Mouse (Mus musculus) lung, embryonic 14.5 days (tissue): Measurements from ENCODE around the gene Fam155a. TPM values are rescaled to one million over a fixed set of nuclear protein-coding genes. Genes with fewer than 3 reads are reported as not detected.
A peak's percentile ranks its signal among the peaks of the same experiment; 100 is the strongest.
"Not testable (repeated sequence)": the region's sequence is repeated elsewhere in the genome, so short reads cannot be mapped to it uniquely, and the experiment has no call there.

Experiments used
- ATAC-seq: fragments of 200-750 bp; cut with Nextera tagmentation; 2 replicates; pipeline ENCODE4 v1.8.0; 2017; ENCODE audit warnings: mild to moderate bottlenecking, moderate TSS enrichment, moderate library complexity; ENCODE audit not compliant: insufficient read depth
- DNase-seq: peaks from one replicate; pipeline ENCODE4 v3.0.0-alpha.2; 2015
- H3K27ac ChIP-seq: fragments of 300-500 bp; sonication (generic); 2 replicates; pipeline ENCODE4 v1.5.1; 2014; ENCODE audit warnings: low read depth, mild to moderate bottlenecking, moderate library complexity
- H3K27me3 ChIP-seq: fragments of 300-500 bp; sonication (generic); 2 replicates; pipeline ENCODE4 v1.6.1; 2014; ENCODE audit warnings: low read length, control low read depth; ENCODE audit not compliant: insufficient read depth
- H3K36me3 ChIP-seq: fragments of 300-500 bp; sonication (generic); 2 replicates; pipeline ENCODE4 v1.6.1; 2014; ENCODE audit warnings: control low read depth; ENCODE audit not compliant: insufficient read depth
- H3K4me1 ChIP-seq: fragments of 300-500 bp; sonication (generic); 2 replicates; pipeline ENCODE4 v1.6.1; 2014; ENCODE audit warnings: antibody characterized with exemption, control low read depth; ENCODE audit not compliant: insufficient read depth
- H3K4me2 ChIP-seq: fragments of 300-500 bp; sonication (generic); 2 replicates; pipeline ENCODE4 v1.6.1; 2014; ENCODE audit warnings: mild to moderate bottlenecking
- H3K4me3 ChIP-seq: fragments of 300-500 bp; sonication (generic); 2 replicates; pipeline ENCODE4 v1.5.1; 2014; ENCODE audit warnings: low read depth, low read length
- H3K9ac ChIP-seq: fragments of 300-500 bp; sonication (generic); 2 replicates; pipeline ENCODE4 v1.6.1; 2014
- H3K9me3 ChIP-seq: fragments of 300-500 bp; sonication (generic); 2 replicates; pipeline ENCODE4 v1.6.1; 2016; ENCODE audit warnings: low read depth, low read length, control low read depth
- CTCF ChIP-seq: IDR thresholded peaks from 2 replicates; pipeline ENCODE4 v1.5.1; 2016; ENCODE audit warnings: antibody characterized with exemption, low read depth
- WGBS: fragments of 180-500 bp; shearing (Covaris S2); extraction: QIAGEN DNeasy Blood & Tissue Kit; methylation state at CpG from one replicate; pipeline ENCODE4 v1.1.7; 2014; 5-methylcytosine and 5-hydroxymethylcytosine counted together
- polyA plus RNA-seq: library from polyadenylated mRNA; unstranded; fragments of >200 nt; fragmentation: Nextera tagmentation; extraction: Ambion mirVana; gene quantifications from 2 replicates; pipeline ENCODE4 v1.2.1, GENCODE M21; 2014

The Fam155a gene
- polyA plus RNA-seq, 1 experiment from 2014 or later = 0.26 TPM

- Histone ChIP-seq H3K9ac (no peak overlapping the region), H3K9me3 (no peaks in the 10 kb centered on the region), H3K4me2 (no peak overlapping the region), H3K36me3 (no peaks in the 10 kb centered on the region), H3K4me3 (no peak overlapping the region), H3K27ac (no peak overlapping the region), H3K27me3 (no peaks in the 10 kb centered on the region), H3K4me1 (no peaks in the 10 kb centered on the region)
- 74% methylated on average over 6 of the region's 6 CpGs for WGBS
- no peak for TF ChIP-seq CTCF
- ATAC-seq (no peak), DNase-seq (no peak)
Observed at GRCm38 (mm10) chr8:9406204-9406603, 364.8 kb downstream of the Fam155a start.

GRCm38 (mm10) chr8:9404651-9405050, 366.3 kb downstream of the Fam155a start:
- no peaks in the 10 kb centered on the region for H3K36me3 ChIP-seq
- no peak overlapping the region for H3K9ac ChIP-seq
- DNase-seq (no peak), ATAC-seq (no peak)
- no peak overlapping the region for H3K27ac ChIP-seq
- WGBS = 38% methylated on average over 3 of the region's 3 CpGs
- no peak for TF ChIP-seq CTCF
- no peaks in the 10 kb centered on the region for H3K4me1 ChIP-seq
- no peaks in the 10 kb centered on the region for H3K9me3 ChIP-seq
- H3K4me3 ChIP-seq = no peak overlapping the region
- H3K27me3 ChIP-seq = no peaks in the 10 kb centered on the region
- H3K4me2 ChIP-seq = no peak overlapping the region

DNA sequence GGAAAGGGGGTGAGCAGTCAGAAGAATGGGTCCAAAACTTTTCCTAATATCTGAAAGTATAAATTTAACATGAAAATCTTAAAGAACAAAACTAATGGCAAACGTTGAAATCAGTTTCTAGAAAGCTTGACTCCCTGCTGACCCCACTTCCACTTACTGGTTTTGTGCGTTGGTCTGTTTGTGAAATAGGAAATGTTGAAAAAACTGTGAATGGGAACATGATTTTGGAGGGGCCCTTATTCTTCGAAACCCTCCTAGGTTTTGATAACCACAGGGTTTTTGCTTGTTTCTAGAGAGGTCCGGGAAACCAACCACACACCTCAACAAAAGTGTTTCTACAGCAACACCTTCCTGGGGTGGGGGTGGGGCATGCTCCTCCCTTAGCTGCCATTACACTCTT, 368.6 kb downstream of the Fam155a start:
- no peaks in the 10 kb centered on the region for H3K9me3 ChIP-seq
- no peak overlapping the region for H3K27ac ChIP-seq
- WGBS = 43% methylated on average over 4 of the region's 4 CpGs
- no peak overlapping the region for H3K4me2 ChIP-seq
- no peak for TF ChIP-seq CTCF
- DNase-seq (no peak), ATAC-seq (no peak)
- no peak overlapping the region for H3K4me3 ChIP-seq
- no peak overlapping the region for H3K9ac ChIP-seq
- H3K4me1 ChIP-seq = no peaks in the 10 kb centered on the region
- H3K36me3 ChIP-seq = no peaks in the 10 kb centered on the region
- H3K27me3 ChIP-seq = no peaks in the 10 kb centered on the region

DNA sequence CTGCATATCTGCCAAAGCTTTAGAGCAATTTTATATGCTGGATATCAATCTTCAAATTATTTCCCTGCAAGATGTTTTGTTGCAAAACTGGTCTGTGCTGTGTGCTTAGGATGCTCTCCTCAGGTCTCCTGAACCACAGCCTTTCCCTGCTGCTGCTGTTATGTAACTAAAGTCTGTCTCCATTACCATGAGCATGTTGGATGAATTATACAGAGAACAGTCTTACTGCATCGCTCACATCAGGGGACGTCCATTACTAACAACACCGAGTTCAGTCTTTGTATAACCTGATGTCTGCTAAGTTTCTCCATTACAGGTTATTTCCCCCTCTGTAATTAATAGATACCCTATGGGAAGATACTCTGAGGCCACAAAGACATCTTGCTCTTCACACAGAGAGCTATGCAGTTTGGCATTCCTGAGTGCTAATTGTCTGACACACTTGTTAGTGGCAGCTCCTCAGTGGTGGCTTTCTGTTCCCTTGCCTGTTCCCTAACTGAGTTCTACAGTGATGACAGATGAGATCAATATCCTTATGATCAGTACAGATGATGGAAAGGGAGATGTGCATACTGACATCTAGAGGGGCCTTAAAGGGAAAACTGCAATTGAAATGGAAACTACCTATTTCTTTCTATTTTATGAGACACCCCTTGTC, 372.2 kb downstream of the Fam155a start:
- WGBS = 75% methylated on average over 3 of the region's 3 CpGs
- no peak for TF ChIP-seq CTCF
- Histone ChIP-seq H3K9me3 (no peaks in the 10 kb centered on the region), H3K4me2 (no peak overlapping the region), H3K27ac (no peak overlapping the region), H3K36me3 (no peaks in the 10 kb centered on the region), H3K4me1 (no peaks in the 10 kb centered on the region), H3K9ac (no peak overlapping the region), H3K4me3 (no peak overlapping the region), H3K27me3 (no peaks in the 10 kb centered on the region)
- ATAC-seq (no peak), DNase-seq (no peak)

- H3K36me3 ChIP-seq = no peaks in the 10 kb centered on the region
- no peaks in the 10 kb centered on the region for H3K27me3 ChIP-seq
- TF ChIP-seq CTCF = no peak
- no peak overlapping the region for H3K27ac ChIP-seq
- DNase-seq (no peak), ATAC-seq (no peak)
- no peak overlapping the region for H3K4me3 ChIP-seq
- H3K9ac ChIP-seq = no peak overlapping the region
- no peaks in the 10 kb centered on the region for H3K4me1 ChIP-seq
- H3K9me3 ChIP-seq = no peaks in the 10 kb centered on the region
- 55% methylated on average over 6 of the region's 6 CpGs for WGBS
- no peak overlapping the region for H3K4me2 ChIP-seq
Observed at GRCm38 (mm10) chr8:9398040-9398439, 372.9 kb downstream of the Fam155a start.

DNA sequence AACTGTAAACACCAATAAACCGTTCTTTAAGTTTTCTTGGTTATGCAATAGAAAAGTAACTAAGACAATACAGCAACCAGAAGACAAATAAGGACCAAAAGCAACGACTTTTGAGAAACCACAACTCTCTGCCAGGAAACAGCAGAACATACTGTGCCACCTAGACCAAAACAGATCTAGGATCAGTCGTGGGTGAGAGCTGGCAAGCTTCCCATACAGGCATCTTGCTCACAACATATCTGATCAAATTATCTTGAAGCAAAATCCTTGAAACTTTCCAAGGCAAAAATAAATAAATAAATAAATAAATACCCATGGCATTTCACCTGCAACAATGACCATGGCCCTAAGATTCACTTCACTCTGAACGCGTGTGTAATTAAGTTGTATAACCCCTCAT, 376.3 kb downstream of the Fam155a start:
- no peaks in the 10 kb centered on the region for H3K4me1 ChIP-seq
- ATAC-seq (no peak), DNase-seq (no peak)
- no peak overlapping the region for H3K4me3 ChIP-seq
- H3K36me3 ChIP-seq = no peaks in the 10 kb centered on the region
- TF ChIP-seq CTCF = no peak
- no peaks in the 10 kb centered on the region for H3K27me3 ChIP-seq
- WGBS = 79% methylated on average over 5 of the region's 5 CpGs
- H3K27ac ChIP-seq = no peak overlapping the region
- H3K9ac ChIP-seq = no peak overlapping the region
- no peak overlapping the region for H3K4me2 ChIP-seq
- no peaks in the 10 kb centered on the region for H3K9me3 ChIP-seq

DNA sequence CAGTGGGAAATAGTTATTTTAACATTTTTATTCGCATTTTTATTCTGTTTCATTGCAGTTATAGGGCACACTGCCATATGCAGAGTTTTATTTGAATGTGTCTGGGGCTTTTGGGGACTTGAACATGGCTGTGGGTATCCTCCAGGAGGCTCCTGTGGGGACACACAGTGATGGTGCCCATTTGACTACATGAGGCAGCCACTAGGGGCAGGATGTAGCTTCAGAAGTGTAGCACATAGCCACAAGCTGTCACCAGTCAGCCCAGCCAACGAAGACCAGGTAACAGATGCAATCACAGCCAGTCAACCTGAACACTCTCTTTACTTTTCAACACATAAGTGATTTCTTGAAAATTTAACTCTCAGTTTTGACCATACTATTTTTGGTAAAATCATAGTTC, 377.7 kb downstream of the Fam155a start:
- peak; percentile 11 for DNase-seq
- H3K27ac ChIP-seq = no peak overlapping the region
- no peak overlapping the region for H3K4me2 ChIP-seq
- 36% methylated on average over 2 of the region's 2 CpGs for WGBS
- no peaks in the 10 kb centered on the region for H3K36me3 ChIP-seq
- no peak overlapping the region for H3K4me3 ChIP-seq
- no peaks in the 10 kb centered on the region for H3K9me3 ChIP-seq
- peak; percentile 47 for TF ChIP-seq CTCF
- no peak for ATAC-seq
- H3K27me3 ChIP-seq = no peaks in the 10 kb centered on the region
- H3K9ac ChIP-seq = no peak overlapping the region
- H3K4me1 ChIP-seq = no peaks in the 10 kb centered on the region

- not testable (repeated sequence) for H3K27ac ChIP-seq, H3K9ac ChIP-seq, H3K4me1 ChIP-seq, H3K4me3 ChIP-seq, H3K9me3 ChIP-seq, DNase-seq, H3K27me3 ChIP-seq, ATAC-seq, H3K4me2 ChIP-seq, H3K36me3 ChIP-seq
- 86% methylated on average over 2 of the region's 2 CpGs for WGBS
Observed at GRCm38 (mm10) chr8:9390229-9390628, 380.7 kb downstream of the Fam155a start.
